Mouse (Mus musculus) spleen, adult 12 weeks (tissue): ENCODE measurements around the gene Ccdc183.

ENCODE experiments used
- DNase-seq: peaks from one replicate; pipeline ENCODE4 v3.0.0; 2022; ENCODE audit warnings: low spot score

Gene Ccdc183

DNA sequence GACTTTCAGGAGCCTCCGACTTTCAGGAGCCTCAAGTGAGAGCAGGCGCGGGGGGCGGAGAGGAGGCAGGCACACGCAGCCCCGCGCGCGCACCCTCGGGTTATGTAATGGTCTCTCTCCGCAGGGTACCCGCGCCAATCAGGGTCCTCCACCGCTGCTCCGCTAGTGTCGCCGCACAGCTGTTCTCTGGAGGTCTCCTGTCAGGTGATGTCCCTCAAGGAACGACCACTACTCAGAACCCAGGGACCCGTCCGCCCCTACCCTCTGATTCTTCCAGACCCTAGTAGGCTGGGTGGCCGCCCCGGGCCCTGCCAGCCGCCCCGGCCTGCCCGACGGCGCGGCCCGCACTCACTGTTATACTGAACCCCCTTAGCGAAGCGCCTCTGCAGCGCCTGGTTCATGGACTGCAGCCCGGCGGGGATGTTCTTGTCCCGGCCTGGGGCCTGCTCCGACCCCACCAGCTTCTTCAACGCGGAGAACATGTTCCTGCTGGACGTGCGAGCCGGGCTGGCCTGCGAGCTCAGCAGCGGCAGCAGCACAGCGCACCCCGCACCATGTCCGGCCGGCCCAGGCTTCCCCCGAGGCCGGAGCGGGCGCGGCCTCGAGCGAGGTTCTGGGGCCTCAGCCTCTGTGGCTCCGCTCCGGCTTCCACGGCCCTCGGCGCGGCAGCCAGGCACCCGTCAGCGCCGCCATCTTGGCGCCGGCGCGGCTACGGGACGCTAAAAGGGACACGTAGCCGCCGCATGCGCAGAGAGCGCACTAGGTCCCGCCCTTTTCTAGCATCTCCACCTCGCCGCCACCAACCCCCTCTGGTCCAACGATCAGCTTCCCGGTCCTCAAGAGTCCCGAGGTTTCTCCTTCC, 9.5 kb downstream of the Ccdc183 start, which contains the start of gene Rabl6:
Gene Rabl6 (minus strand): TSS at position 761 of the 862 bp plus-strand sequence.
- DNase-seq: peak; percentile 76

DNA sequence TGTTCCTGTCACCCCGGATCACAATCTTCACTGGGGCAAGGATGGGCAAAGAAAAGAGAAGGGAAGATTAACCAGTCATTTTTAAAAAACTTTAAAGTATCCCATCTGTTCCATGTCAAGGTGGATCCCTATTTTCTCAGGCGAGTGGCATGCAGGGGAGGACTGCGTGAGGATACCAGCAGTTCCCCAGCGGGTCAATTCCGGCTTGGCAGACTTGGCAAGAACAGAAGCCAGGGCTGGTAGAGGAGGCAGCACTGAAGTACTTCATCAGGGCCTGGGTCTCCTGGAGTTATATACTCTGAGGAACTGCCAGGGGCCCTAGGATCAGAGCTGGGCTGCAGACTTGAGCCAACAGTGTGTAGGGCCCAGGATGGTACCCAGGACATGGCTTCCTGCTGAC, 15.0 kb downstream of the Ccdc183 start:
- no peak for DNase-seq

DNA sequence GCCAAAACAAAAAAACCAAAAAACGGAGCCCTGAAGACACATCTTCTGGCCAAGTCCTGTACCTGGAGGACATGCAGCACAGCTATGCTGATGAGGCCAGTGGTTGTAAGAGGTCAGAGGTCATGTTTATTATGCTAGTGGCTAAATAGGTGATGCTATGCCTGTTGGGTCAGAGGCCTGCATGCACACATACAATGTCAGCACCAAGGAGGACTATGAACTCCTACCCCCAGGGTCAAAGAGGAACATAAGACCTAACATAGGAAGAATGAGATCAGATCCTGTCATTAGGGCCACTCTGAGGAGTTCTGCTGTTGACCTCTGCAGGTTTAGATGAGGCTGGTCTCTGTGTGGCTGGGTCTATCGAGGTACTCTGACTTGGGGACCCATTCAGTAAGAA, 17.4 kb downstream of the Ccdc183 start:
- no peak for DNase-seq

DNA sequence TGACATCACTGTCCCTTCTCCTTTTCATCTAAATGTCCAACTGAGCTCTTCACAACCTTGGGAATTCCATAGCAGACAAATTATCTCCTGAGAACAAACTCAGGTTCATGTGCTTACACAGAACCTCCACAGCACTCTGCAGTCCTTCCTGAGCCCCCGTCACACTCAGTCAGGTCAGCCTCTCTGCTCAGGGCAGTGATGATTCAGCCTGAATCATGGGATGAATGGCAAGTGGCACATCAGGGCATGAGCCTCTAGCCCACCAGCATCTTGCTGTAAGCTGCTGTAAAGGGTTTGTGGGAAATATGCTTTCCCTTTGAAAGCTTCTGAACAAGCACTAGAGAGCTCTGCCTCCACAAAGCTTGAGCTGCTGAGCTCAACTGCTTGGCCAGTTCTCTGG, 18.7 kb downstream of the Ccdc183 start:
- DNase-seq: no peak

DNA sequence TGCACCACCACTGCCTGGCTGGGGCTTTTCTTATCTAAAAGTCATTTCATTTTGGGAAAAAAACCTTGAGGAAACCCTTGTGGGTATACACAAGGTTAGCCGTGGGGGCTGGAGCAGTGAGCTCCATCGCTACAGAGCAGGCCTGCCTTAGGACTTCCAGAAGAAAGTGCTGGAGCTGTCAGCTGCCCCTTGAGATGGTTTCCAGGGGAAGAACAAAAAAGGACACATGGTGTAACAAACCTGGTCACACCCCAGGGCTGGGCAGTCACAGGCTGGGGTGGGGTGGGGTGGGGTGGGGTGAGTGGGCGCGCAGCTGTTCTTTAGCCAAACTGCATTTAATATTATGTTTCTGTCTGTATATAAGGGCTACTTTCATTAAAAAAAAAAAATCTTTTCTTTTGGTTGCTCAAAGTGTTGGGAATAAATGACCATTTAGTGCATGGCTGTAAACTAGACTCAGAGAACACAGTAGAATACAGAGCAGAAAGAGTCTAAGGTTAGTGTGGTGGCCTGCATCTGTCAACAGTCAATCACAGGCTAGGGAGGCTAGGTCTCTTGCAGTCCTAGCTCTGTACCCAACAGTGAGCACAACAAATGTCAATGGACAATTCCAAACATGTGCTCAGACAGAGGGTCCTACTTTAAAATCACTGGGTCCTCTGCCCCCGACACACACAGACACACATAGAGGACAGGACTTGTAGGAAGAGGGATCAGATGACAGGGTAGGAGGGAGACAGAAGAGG, 20.5 kb downstream of the Ccdc183 start:
- DNase-seq: no peak

DNA sequence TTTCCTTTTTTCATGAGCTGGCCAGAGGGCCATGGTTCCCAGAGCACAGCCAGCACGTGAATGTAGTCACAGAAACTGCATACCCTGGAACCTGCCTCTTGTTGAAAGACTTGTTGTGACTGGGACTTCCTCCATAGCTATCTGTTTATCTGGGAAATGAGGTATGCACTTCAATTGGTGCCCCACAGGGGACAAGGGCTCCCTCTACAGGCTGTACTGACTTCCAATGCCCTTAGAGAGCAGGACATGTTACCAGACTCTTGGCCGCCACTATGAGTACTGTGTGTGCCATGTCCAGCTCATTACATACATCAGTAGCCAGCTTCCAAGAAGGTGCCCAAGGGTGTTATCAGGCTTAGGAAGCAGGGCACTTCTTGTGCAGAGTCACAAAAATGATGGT, 25.6 kb downstream of the Ccdc183 start:
- no peak for DNase-seq

DNA sequence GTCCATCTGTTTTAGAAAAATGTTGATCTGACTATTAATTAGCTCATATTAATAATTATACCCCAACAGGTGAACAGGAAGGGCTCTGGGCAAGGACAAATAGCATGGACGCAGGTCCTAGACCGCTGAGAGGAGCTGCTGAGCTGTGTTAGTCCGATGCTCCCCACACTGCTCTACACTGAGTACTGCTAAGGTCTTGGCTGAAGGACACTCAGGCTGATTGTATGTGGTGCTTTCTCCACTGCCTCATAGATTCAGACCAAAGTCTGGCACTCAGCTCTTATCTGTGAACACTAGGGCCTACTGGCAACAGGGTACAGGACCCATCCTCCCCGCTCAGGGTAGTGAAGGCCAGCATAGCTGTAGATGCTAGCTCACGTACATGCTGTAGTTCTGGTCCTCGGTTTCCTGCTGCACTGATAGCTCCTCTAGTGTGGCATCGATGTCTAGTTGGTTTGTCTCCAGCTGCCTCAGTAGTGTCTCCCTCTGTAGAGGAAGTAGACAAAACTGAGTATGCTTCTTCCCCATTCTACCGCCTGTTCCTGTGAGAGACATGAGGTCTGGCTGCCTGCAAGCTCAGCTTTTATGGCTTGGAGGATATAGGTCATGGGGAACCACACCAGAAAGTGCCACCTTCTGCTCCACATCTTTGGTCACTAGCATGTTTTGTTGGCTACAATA, 29.1 kb downstream of the Ccdc183 start:
- no peak for DNase-seq

DNA sequence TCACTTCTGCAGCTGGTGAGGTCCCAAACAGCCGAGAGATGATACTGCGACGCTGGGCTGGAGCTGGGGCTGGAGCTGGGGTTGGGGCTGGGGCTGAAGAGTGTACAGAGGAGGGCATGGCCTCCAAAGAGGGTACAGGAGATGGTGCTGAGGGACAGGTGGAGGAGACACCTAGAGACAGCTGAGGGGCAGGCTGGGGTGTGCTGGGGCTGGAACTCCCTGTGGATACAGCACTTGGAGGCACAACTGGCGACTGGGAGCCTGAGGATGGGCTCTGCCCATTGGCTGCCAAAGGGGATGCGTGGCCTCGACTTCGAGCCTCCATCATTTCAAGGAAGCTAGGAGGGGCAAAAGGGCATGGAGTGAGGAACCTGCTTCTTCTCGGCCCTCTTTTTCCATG, 30.2 kb downstream of the Ccdc183 start:
- DNase-seq: no peak

DNA sequence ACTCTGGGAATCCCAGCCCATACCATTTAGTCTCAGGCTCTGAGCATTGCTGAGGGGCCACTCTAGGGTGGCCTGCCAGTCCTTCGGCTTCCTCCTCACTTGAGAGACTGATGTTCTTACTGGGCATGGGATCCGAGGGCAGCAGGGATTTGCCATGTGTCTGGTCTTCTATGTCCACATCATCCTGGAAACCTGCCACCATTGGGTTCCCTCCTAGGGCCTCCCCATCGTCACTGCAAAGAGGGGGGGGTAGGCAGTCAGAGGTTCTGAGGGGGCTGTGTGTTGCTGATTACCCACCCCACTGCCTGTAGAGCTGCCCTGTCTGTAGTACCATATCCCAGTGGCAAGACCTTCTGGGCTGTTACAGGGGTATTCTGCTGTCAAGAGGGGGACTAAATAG, 31.9 kb downstream of the Ccdc183 start:
- no peak for DNase-seq

DNA sequence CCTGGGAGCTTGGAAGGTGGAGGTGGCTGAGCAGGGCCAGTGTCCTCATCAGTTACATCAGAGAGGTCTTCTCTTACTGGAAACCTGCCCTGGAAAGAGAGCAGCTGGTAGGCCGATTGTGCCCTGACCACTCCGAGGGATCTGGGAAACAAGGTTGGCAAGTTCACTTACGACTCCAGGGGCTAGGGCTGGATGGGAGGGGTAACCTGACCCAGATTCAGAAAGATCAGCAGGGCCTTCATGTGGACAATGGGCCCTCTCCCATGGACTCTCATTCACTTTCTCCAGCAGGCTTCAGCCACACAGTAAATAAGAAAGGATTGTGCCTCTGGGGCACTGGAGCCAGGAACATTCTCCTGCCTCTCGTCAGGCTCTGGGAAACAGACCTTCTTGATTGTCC, 32.6 kb downstream of the Ccdc183 start:
- no peak for DNase-seq

DNA sequence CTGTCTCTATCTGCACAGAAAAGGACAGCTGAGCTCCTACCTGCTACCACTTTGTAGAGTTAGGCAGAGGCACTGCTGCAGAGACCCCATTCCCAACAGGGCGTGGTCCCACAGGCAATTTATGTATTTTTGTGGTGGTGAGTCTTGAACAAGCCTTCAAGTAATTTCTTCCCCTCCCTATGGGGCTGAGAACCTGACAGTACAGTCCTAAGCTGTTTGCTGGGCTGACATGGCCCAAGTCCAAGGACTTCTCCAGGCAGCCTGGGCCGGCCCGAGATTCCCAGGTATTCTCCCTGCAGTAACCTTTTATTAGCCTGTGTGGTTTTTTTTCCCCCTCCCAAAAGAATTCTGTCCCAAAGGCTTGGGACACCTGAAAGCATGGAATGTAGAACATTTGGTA, 33.3 kb downstream of the Ccdc183 start:
- DNase-seq: no peak

DNA sequence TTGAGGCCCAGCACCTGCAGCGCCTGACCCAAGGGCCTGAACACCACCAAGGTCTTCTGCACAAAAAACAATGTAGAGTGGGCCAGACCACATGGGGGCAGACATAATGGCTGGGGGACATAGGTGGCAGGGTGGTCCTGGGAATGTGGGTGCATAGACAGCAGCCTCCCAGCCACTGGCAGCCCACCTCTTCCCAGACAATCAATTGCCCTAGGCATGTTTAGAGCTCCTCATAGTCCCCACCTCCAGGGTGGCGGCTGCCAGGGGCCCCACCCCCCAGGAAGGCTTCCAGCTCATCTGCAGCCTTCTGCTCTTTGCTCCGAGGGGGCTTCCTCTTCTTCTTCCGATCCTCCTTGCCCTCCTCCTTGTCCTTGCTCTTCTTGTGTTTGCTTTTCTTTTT, 33.9 kb downstream of the Ccdc183 start:
- DNase-seq: no peak

DNA sequence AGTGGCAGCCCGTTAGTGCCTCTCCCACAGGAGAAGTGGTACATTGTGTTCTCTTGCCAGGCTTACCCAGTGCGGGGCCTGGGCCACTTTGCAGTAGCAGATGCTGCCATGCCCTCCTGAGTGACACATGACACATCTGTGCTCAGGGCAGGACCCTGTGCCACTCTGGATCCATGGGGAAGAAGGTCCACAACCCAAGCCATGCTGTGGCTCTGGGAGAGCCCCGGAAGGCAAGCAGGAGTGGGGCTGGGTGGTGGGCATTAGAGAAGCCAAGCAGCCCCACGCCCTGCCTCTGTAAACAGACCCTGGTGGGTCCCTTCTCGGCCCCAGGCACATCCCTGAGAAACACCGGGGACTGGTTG, 34.4 kb downstream of the Ccdc183 start:
- no peak for DNase-seq

DNA sequence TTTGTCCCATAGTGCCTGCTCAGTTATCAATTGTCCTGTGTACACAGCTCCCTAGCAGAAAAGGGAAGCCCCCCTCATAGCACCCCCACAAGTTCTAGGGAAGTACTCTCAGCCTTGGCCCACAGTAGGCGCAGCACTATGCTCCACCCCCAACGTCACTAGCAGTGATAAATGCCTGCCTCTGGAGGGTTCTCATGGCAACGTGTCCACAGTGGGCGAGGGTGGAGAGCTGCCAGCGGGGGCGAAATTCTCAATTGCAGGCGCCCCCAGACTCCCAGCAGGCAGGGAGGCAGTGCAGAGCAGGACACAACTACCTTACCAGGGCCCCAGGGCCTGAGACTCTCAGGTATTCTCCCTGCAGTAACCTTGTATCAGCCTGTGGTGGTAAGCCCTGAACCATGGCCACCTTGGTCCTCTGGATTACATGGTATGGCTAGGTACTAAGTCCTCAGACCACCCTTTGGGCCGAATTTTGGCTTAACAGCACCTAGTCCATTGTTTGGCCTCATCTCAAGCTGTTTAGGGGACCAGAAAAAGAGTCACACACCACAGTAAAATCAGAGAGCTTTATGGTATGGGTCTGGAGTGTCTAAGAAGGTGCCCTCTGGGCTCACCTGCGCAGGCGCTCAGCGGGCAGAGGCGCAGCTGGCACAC, 34.9 kb downstream of the Ccdc183 start:
- no peak for DNase-seq

DNA sequence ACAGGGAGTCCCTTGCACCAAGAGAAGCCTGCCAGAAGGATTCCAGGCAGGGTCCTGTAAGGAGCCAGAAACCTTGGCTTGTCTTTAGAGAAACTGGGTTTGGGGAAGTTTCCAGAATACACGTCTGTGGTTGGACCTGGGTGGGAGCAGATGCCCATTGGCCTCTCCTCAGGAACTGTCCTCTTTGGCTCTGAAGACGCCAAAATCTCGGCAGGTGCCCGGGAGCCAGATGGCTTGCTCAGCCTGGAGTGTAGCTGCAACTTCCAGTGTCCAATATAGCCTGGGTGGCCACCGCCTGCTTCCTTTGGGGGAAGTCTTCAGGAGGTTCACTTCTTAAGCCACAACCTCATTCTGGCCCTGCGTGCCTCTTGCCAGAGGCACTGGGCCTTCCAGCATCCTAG, 35.6 kb downstream of the Ccdc183 start:
- no peak for DNase-seq

DNA sequence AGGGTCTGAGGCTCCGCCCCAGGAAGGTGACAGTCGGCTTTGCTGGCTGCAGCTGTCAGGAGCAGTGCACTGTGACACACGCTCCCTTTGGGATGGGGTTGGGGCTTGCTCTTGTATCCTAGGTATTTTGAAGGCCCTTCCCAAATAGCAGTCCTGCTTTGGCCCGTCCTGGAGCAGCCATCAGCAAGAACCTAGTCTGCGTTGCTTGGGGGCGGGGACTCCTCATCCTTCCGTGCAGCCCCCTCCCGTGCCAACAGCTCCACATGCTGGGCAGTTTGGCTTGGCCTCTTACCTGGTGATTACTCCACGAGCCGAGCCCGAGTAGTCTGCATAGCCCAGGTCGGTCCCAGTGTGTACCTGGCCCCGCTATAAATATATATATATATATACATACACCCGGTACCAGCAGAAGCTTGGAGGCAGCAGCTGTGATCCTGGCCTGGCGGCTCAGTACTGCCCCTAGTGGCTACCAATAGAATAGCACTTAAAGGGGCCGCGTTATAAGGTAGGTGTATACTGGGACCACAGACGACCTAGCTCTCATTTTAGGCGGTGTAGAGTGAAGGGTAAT, 36.1 kb downstream of the Ccdc183 start, which contains the start of gene Ajm1:
Gene Ajm1 (minus strand): TSS at position 464 of the 571 bp plus-strand sequence.
- DNase-seq: peak; percentile 48

DNA sequence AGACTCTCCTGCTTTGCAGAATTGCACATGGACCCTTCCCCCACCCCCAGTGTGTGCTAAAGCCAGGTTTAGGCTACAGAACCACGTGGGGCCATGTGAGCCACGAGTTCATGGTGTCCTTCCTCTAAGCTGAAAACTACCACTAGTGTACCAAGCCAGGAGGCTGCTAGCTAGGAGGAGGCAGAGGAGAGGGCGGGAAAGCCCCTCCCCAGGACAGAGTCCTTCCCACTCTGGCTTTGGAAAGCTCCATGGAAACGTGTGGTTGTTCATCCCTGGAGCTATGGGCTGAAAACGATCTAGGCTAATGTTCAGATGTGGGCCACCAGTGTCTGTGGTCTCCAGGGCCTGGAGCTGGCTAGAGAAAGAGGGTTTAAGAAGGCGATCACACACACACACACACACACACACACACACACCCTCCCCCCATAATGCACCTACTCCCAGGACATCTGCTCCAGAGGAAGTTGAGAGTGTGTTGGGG, 36.8 kb downstream of the Ccdc183 start:
- no peak for DNase-seq

DNA sequence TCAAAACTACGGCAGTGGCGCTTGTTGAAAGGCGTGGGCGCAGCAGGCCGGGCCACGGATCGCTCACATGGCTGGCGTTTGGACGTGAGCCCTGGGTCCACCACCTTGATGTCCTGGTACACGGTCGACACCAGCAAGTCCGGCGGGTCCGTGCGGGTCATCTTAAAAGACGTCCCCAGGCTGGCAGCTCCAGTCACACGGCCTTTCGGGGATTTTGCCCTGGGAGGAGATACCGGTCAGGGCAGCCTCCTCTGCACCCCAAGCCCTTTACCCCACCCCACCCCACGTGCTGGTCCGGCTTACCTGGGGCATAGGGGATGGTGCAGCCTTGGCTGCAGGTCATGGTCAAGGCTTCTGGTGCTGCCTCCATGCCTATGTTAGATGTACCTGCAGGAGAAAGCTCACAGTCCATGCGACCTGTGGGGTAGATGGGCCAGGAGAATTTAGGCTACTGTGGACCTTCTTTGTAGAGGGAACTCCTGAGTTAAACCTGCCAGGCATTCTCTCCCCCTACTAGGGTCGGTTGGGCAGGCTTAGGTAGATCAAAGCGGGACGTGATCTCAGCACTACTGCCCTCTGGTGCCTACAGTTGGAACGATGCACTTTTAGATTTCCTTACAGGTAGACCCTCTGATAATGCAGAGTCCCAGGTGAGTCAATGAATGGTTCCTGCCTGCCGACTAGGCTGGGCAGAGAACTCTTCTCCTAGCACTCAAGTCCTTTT, 37.6 kb downstream of the Ccdc183 start:
- peak; percentile 35 for DNase-seq

DNA sequence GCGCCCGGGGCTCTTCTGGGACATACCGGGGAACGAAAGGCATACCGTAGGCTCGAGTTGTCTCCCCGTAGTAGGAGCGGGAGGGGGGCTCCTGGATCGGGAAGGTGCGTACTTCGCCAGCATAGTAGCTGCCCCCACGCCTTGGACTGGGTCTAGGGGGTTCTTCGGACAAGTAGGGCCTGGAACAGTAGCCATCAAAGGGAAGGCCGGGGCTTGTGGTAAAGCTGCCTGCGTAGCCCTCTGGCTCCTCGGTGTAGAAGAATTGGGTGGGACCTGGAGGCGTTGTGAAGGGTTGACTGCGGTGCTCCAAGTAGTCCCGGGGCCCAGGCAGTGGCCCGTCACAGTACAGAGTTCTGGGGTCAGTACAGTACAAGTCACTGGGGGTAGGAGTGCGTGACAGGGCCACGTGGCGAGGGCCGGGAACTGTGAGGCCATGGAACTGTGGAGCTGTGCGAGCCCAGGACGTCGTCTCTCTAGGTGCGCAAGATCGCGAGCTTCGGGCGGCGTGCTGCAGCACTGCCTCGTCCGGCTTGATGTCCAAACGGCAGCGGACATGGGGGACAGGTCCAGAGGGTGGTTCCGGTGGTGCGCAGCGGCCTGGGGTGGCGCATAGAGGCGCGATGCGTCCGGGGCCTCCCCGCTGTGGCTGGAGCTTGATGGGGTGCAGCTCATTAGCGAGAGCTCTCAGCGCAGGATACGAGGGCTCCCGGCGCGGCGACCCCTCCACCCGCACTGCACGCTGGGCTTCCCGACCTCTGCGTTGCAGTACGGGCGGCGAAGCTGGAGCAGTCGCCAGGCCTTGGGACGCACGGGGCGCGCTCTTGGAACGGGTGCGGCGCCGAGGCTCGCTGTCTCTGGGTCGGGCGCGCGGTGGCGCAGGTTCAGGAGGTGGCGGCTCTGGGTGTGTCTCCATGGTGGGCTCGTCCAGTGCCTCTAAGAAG, 38.4 kb downstream of the Ccdc183 start:
- DNase-seq: no peak
